Mouse (Mus musculus): ENCODE data around the gene Vps4a.

- no peak for TF ChIP-seq GATA1 (IDR thresholded peaks at IDR 0.05; ENCODE audit: borderline replicate concordance, low read length)
- TF ChIP-seq FLI1 (IDR thresholded peaks at IDR 0.05; ENCODE audit: low read length), result peak; percentile 88
Measured at GRCm38 (mm10) chr8:107056076-107056972, 25.3 kb downstream of the Vps4a start, which contains the start of the genes Cog8 and Nip7.

Data from megakaryocyte, embryonic 14.5 days (primary cell).